In genomic region chr12:109067561-109068135, GRCm38 (mm10) we compare ENCODE assay signal across 8 mouse cellular contexts. TPM values are rescaled to one million over a fixed set of nuclear protein-coding genes. Genes with fewer than 3 reads are reported as not detected.
DNase-seq lines count a peak whose midpoint lies in the region; ATAC-seq and TF ChIP-seq lines count a peak whose summit lies in the region.

No protein-coding gene starts in this region.

- no peaks in the 10 kb centered on the region for H3K36me3 ChIP-seq in hindbrain, embryonic 16.5 days (ENCODE audit: control insufficient read depth, insufficient read depth, low read length)
- no peaks in the 10 kb centered on the region for H3K36me3 ChIP-seq in liver, embryonic 12.5 days
- H3K36me3 ChIP-seq in neural tube, embryonic 14.5 days (ENCODE audit: control insufficient read depth, insufficient read depth, low read length), result no peaks in the 10 kb centered on the region

- H3K27ac ChIP-seq in embryonic fibroblast, embryonic 13.5 days (ENCODE audit: insufficient read depth, low read length), result no peak overlapping the region
- peak overlapping the region; percentile 69 for H3K27ac ChIP-seq in hindbrain, embryonic 16.5 days (ENCODE audit: low read depth, low read length)
- no peak overlapping the region for H3K27ac ChIP-seq in liver, embryonic 12.5 days
- peak overlapping the region; percentile 45; the same call in 1 of the 2 replicates for H3K27ac ChIP-seq in neural tube, embryonic 14.5 days (ENCODE audit: low read depth, low read length)

- H3K27me3 ChIP-seq in hindbrain, embryonic 16.5 days (replicated peaks; ENCODE audit: control insufficient read depth, insufficient read depth, low read length), result no peaks in the 10 kb centered on the region; the same call in 1 of the 2 replicates
- H3K27me3 ChIP-seq in liver, embryonic 12.5 days (replicated peaks), result peaks cover 55% of the 10 kb centered on the region
- H3K27me3 ChIP-seq in neural tube, embryonic 14.5 days (ENCODE audit: control insufficient read depth, insufficient read depth, low read length), result no peaks in the 10 kb centered on the region; the same call in 1 of the 2 replicates

- ATAC-seq in hindbrain, embryonic 16.5 days, result peak; percentile 92
- ATAC-seq in liver, embryonic 12.5 days, result peak; percentile 70
- peak; percentile 88 for ATAC-seq in neural tube, embryonic 14.5 days (ENCODE audit: low read depth)

- peak overlapping the region; percentile 53 for H3K4me3 ChIP-seq in embryonic fibroblast, embryonic 13.5 days (ENCODE audit: insufficient read depth, low read length)
- peak overlapping the region; percentile 65 for H3K4me3 ChIP-seq in hindbrain, embryonic 16.5 days (ENCODE audit: low read length)
- peak overlapping the region; percentile 51 for H3K4me3 ChIP-seq in liver, embryonic 12.5 days
- H3K4me3 ChIP-seq in neural tube, embryonic 14.5 days (ENCODE audit: low read depth, low read length), result peak overlapping the region; percentile 59

- peak; percentile 39 to 80 for DNase-seq in adrenal gland, adult (ENCODE audit: inconsistent age in 2 of 2, low spot score in 1 of 2)
- no peak for DNase-seq in adrenal gland, adult 8-10 months
- peak; percentile 71 for DNase-seq in Muller cell, postnatal 12 days (ENCODE audit: inconsistent ontology term)
- DNase-seq in thymus, postnatal 0 days (ENCODE audit: low spot score), result peak; percentile 60

- no peaks in the 10 kb centered on the region for H3K9me3 ChIP-seq in hindbrain, embryonic 16.5 days (ENCODE audit: control insufficient read depth, low read length)
- no peaks in the 10 kb centered on the region for H3K9me3 ChIP-seq in liver, embryonic 12.5 days (replicated peaks)
- H3K9me3 ChIP-seq in neural tube, embryonic 14.5 days (ENCODE audit: control insufficient read depth, low read length), result no peaks in the 10 kb centered on the region

- H3K9ac ChIP-seq in hindbrain, embryonic 16.5 days (ENCODE audit: low read depth, low read length), result peak overlapping the region; percentile 87
- peak overlapping the region; percentile 32; the same call in 1 of the 2 replicates for H3K9ac ChIP-seq in liver, embryonic 12.5 days
- peak overlapping the region; percentile 79 for H3K9ac ChIP-seq in neural tube, embryonic 14.5 days (replicated peaks; ENCODE audit: low read depth, low read length)

- peak; percentile 56 for TF ChIP-seq POLR2A in embryonic fibroblast, embryonic 13.5 days (IDR thresholded peaks at IDR 0.05; ENCODE audit: low read depth, low read length)

- no peaks in the 10 kb centered on the region for H3K4me1 ChIP-seq in embryonic fibroblast, embryonic 13.5 days (ENCODE audit: control insufficient read depth, insufficient read depth, low read length)
- peaks cover 14% of the 10 kb centered on the region for H3K4me1 ChIP-seq in hindbrain, embryonic 16.5 days (ENCODE audit: control insufficient read depth, insufficient read depth, low read depth, low read length)
- no peaks in the 10 kb centered on the region for H3K4me1 ChIP-seq in liver, embryonic 12.5 days
- H3K4me1 ChIP-seq in neural tube, embryonic 14.5 days (ENCODE audit: control insufficient read depth, insufficient read depth, low read length), result peaks cover 12% of the 10 kb centered on the region

- TF ChIP-seq CTCF in embryonic fibroblast, embryonic 13.5 days (IDR thresholded peaks at IDR 0.05; ENCODE audit: borderline replicate concordance, insufficient read depth, low read length), result no peak

- peak overlapping the region; percentile 95 for H3K4me2 ChIP-seq in hindbrain, embryonic 16.5 days (ENCODE audit: low read length)
- peak overlapping the region; percentile 72 for H3K4me2 ChIP-seq in liver, embryonic 12.5 days
- peak overlapping the region; percentile 73 for H3K4me2 ChIP-seq in neural tube, embryonic 14.5 days (ENCODE audit: low read depth, low read length)

- 2% methylated on average over 32 of the region's 59 CpGs for WGBS in hindbrain, embryonic 16.5 days
- WGBS in liver, embryonic 12.5 days (ENCODE audit: insufficient replicate concordance), result 3% methylated on average over 55 of the region's 59 CpGs
- 5% methylated on average over 25 of the region's 59 CpGs for WGBS in neural tube, embryonic 14.5 days

RNA-seq across cellular contexts. Expression of gene Begain, which starts 0.4 kb away (rescaled TPM):
- total RNA-seq in adrenal gland, adult 8-10 months (2022), result 1 to 10 TPM; 2.4 to 8.2 (median 4.5) TPM
- polyA plus RNA-seq in embryonic fibroblast, embryonic 13.5 days (2011; ENCODE audit: insufficient read length, low read depth, missing spikeins), result 6.9 and 10.5 TPM in 2 replicates
- 22.4 and 27.0 TPM in 2 replicates for polyA plus RNA-seq in hindbrain, embryonic 16.5 days (2015; fragmentation: Nextera tagmentation; extraction: Ambion mirVana)
- 1.9 and 2.2 TPM in 2 replicates for polyA plus RNA-seq in liver, embryonic 12.5 days (2016; fragmentation: Nextera tagmentation; extraction: Ambion mirVana)
- 40.8 and 53.1 TPM in 2 replicates for polyA plus RNA-seq in neural tube, embryonic 14.5 days (2014; fragmentation: Nextera tagmentation; extraction: Ambion mirVana)
- polyA plus RNA-seq in thymus, postnatal 0 days (2015; fragmentation: Nextera tagmentation; extraction: Ambion mirVana), result 1.7 and 2.0 TPM in 2 replicates

Comparison
In these comparisons a context has a peak if more than half of its experiments do, and no peak if none do; other contexts are left out.
1. H3K27ac ChIP-seq: peak in hindbrain, embryonic 16.5 days (single experiment) and neural tube, embryonic 14.5 days (single experiment); none in embryonic fibroblast, embryonic 13.5 days (single experiment) and liver, embryonic 12.5 days (single experiment).
2. H3K9ac ChIP-seq: peak in every context shown above with its lines; median percentile 87 in hindbrain, embryonic 16.5 days; 79 in neural tube, embryonic 14.5 days; 32 in liver, embryonic 12.5 days.
3. Peak in every context shown above with its lines, with median percentiles within 50 percentile points of each other: H3K4me3 ChIP-seq, ATAC-seq and H3K4me2 ChIP-seq.